Mouse (Mus musculus): ENCODE results near the gene Phb. TPM values are rescaled to one million over a fixed set of nuclear protein-coding genes. Genes with fewer than 3 reads are reported as not detected.

Phb gene
- polyA plus RNA-seq, 1 experiment, result 296 TPM

GRCm38 (mm10) chr11:95677925-95678701, 11.4 kb downstream of the Phb start:
- no peak overlapping the region for H3K27ac ChIP-seq (ENCODE audit: insufficient read depth, low read depth, low read length)
- H3K4me3 ChIP-seq (ENCODE audit: insufficient read depth, low read depth, low read length), result no peak overlapping the region
- WGBS, result 79% methylated on average over 14 of the region's 14 CpGs
- no peaks in the 10 kb centered on the region for H3K4me1 ChIP-seq (ENCODE audit: control insufficient read depth, insufficient read depth, low read length)
- TF ChIP-seq POLR2A (IDR thresholded peaks at IDR 0.05; ENCODE audit: low read depth, low read length), result no peak
- no peak for TF ChIP-seq CTCF (conservative IDR thresholded peaks at IDR 0.05; ENCODE audit: insufficient read depth, insufficient read length, low read depth, low read length)
- H3K36me3 ChIP-seq (ENCODE audit: control insufficient read depth, insufficient read depth, low read length), result peaks cover 3% of the 10 kb centered on the region; the same call in 1 of the 2 replicates
- no peak for DNase-seq
- H3K27me3 ChIP-seq (replicated peaks; ENCODE audit: control insufficient read depth, insufficient read depth, low read length), result no peaks in the 10 kb centered on the region

GRCm38 (mm10) chr11:95681995-95682601, 15.3 kb downstream of the Phb start:
- Histone ChIP-seq H3K27me3 (replicated peaks; ENCODE audit: control insufficient read depth, insufficient read depth, low read length) (no peaks in the 10 kb centered on the region), H3K4me1 (ENCODE audit: control insufficient read depth, insufficient read depth, low read length) (no peaks in the 10 kb centered on the region), H3K27ac (ENCODE audit: insufficient read depth, low read depth, low read length) (no peak overlapping the region), H3K36me3 (ENCODE audit: control insufficient read depth, insufficient read depth, low read length) (no peaks in the 10 kb centered on the region; the same call in 1 of the 2 replicates), H3K4me3 (ENCODE audit: insufficient read depth, low read depth, low read length) (no peak overlapping the region)
- no peak for DNase-seq
- TF ChIP-seq CTCF (conservative IDR thresholded peaks at IDR 0.05; ENCODE audit: insufficient read depth, insufficient read length, low read depth, low read length) (no peak), POLR2A (IDR thresholded peaks at IDR 0.05; ENCODE audit: low read depth, low read length) (no peak)
- 73% methylated on average over 9 of the region's 9 CpGs for WGBS

DNA sequence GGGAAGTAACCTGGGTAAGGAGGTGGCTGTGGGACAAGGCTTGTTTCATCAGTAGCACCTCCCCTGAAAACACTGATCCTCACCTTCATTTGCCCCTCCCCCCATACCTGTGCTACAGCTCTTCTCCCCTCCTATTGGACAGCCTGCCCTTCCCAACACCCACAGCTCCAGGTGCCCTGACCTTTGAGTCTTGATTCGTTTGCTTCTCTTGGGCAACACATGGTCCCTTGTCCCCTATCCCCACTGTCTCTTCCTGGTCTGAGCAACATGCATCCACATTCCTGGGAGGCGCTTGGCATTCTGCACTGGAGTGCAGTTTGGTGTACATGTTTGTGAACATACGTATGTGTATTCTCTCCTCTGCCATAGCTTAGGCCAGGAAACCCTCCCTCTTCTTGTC, 16.2 kb downstream of the Phb start:
- Histone ChIP-seq H3K4me3 (ENCODE audit: insufficient read depth, low read depth, low read length) (no peak overlapping the region), H3K36me3 (ENCODE audit: control insufficient read depth, insufficient read depth, low read length) (no peaks in the 10 kb centered on the region; the same call in 1 of the 2 replicates), H3K27me3 (replicated peaks; ENCODE audit: control insufficient read depth, insufficient read depth, low read length) (no peaks in the 10 kb centered on the region), H3K4me1 (ENCODE audit: control insufficient read depth, insufficient read depth, low read length) (no peaks in the 10 kb centered on the region), H3K27ac (ENCODE audit: insufficient read depth, low read depth, low read length) (no peak overlapping the region)
- no peak for DNase-seq
- no peak for TF ChIP-seq CTCF (conservative IDR thresholded peaks at IDR 0.05; ENCODE audit: insufficient read depth, insufficient read length, low read depth, low read length)
- TF ChIP-seq POLR2A (IDR thresholded peaks at IDR 0.05; ENCODE audit: low read depth, low read length), result no peak
- WGBS, result 73% methylated on average over 3 of the region's 3 CpGs

GRCm38 (mm10) chr11:95686031-95686430, 19.3 kb downstream of the Phb start:
- Histone ChIP-seq H3K27me3 (replicated peaks; ENCODE audit: control insufficient read depth, insufficient read depth, low read length) (no peaks in the 10 kb centered on the region), H3K4me3 (ENCODE audit: insufficient read depth, low read depth, low read length) (no peak overlapping the region), H3K36me3 (ENCODE audit: control insufficient read depth, insufficient read depth, low read length) (no peaks in the 10 kb centered on the region; the same call in 1 of the 2 replicates), H3K27ac (ENCODE audit: insufficient read depth, low read depth, low read length) (no peak overlapping the region), H3K4me1 (ENCODE audit: control insufficient read depth, insufficient read depth, low read length) (no peaks in the 10 kb centered on the region)
- DNase-seq, result peak; percentile 81
- TF ChIP-seq POLR2A (IDR thresholded peaks at IDR 0.05; ENCODE audit: low read depth, low read length), result no peak
- TF ChIP-seq CTCF (conservative IDR thresholded peaks at IDR 0.05; ENCODE audit: insufficient read depth, insufficient read length, low read depth, low read length), result peak; percentile 94
- 4% methylated on average over 4 of the region's 4 CpGs for WGBS

DNA sequence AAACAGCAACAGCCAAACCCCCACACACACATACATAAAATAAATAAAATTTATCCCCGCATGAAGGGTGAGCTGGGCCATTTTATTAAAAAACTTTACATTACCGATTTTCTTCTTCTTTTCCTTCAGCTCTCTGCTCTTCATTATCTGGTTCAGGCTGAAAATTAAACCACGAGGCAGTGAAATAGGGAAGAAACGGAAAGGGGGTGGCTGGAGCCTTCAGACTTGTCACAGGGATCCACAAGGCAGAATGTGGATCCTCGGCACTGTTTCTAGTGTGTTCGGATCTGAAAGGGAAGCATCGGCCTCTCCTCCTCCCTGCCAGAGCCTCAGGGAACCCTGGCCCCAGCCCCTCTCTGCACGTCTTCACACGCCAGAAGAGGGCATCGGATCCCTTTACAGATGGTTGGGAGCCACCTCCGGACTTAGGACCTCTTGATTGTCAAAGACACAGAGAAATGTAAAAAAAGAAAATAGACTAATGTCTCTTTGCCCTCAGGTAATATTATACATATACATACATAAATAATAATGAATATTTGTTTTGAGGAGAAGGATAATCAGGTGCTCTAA, 20.4 kb downstream of the Phb start:
- H3K4me1 ChIP-seq (ENCODE audit: control insufficient read depth, insufficient read depth, low read length), result no peaks in the 10 kb centered on the region
- 46% methylated on average over 11 of the region's 11 CpGs for WGBS
- no peak overlapping the region for H3K4me3 ChIP-seq (ENCODE audit: insufficient read depth, low read depth, low read length)
- no peak overlapping the region for H3K27ac ChIP-seq (ENCODE audit: insufficient read depth, low read depth, low read length)
- TF ChIP-seq CTCF (conservative IDR thresholded peaks at IDR 0.05; ENCODE audit: insufficient read depth, insufficient read length, low read depth, low read length) (peak; percentile 33; the same call in 1 of the 2 replicates), POLR2A (IDR thresholded peaks at IDR 0.05; ENCODE audit: low read depth, low read length) (no peak)
- H3K27me3 ChIP-seq (replicated peaks; ENCODE audit: control insufficient read depth, insufficient read depth, low read length), result no peaks in the 10 kb centered on the region
- no peak for DNase-seq
- no peaks in the 10 kb centered on the region for H3K36me3 ChIP-seq (ENCODE audit: control insufficient read depth, insufficient read depth, low read length)

- Histone ChIP-seq H3K36me3 (ENCODE audit: control insufficient read depth, insufficient read depth, low read length) (no peaks in the 10 kb centered on the region), H3K4me3 (ENCODE audit: insufficient read depth, low read depth, low read length) (no peak overlapping the region), H3K4me1 (ENCODE audit: control insufficient read depth, insufficient read depth, low read length) (no peaks in the 10 kb centered on the region), H3K27ac (ENCODE audit: insufficient read depth, low read depth, low read length) (peak overlapping the region; percentile 74), H3K27me3 (replicated peaks; ENCODE audit: control insufficient read depth, insufficient read depth, low read length) (no peaks in the 10 kb centered on the region)
- peak; percentile 77 for DNase-seq
- TF ChIP-seq POLR2A (IDR thresholded peaks at IDR 0.05; ENCODE audit: low read depth, low read length) (no peak), CTCF (conservative IDR thresholded peaks at IDR 0.05; ENCODE audit: insufficient read depth, insufficient read length, low read depth, low read length) (no peak)
- WGBS, result 54% methylated on average over 6 of the region's 6 CpGs
These were observed 21.8 kb downstream of the Phb start for GRCm38 (mm10) chr11:95688515-95688914.

GRCm38 (mm10) chr11:95688981-95689380, 22.2 kb downstream of the Phb start:
- DNase-seq, result peak; percentile 17
- Histone ChIP-seq H3K4me3 (ENCODE audit: insufficient read depth, low read depth, low read length) (no peak overlapping the region), H3K27me3 (replicated peaks; ENCODE audit: control insufficient read depth, insufficient read depth, low read length) (no peaks in the 10 kb centered on the region), H3K27ac (ENCODE audit: insufficient read depth, low read depth, low read length) (peak overlapping the region; percentile 67), H3K36me3 (ENCODE audit: control insufficient read depth, insufficient read depth, low read length) (no peaks in the 10 kb centered on the region), H3K4me1 (ENCODE audit: control insufficient read depth, insufficient read depth, low read length) (no peaks in the 10 kb centered on the region)
- TF ChIP-seq POLR2A (IDR thresholded peaks at IDR 0.05; ENCODE audit: low read depth, low read length) (no peak), CTCF (conservative IDR thresholded peaks at IDR 0.05; ENCODE audit: insufficient read depth, insufficient read length, low read depth, low read length) (no peak)
- 51% methylated on average over 7 of the region's 7 CpGs for WGBS
